Mouse (Mus musculus) sigmoid colon, adult 10 weeks (tissue): ENCODE measurements around the gene Gpr153. TPM values are rescaled to one million over a fixed set of nuclear protein-coding genes. Genes with fewer than 3 reads are reported as not detected.

Source experiments
- polyA plus RNA-seq: library from polyadenylated mRNA; stranded (reverse); fragments of 350-450 nt; fragmentation: Illumina TruSeq; extraction: RNeasy Lipid Tissue Mini Kit (QIAGEN cat#74804); gene quantifications from one replicate; pipeline ENCODE4 v1.2.3, GENCODE M21; 2014; ENCODE audit warnings: low read depth, low replicate concordance

Gpr153 gene
- 2.1 TPM for polyA plus RNA-seq

GRCm38 (mm10) chr4:152273621-152274236, at the start of gene Gpr153:
TSS of gene Gpr153 (plus strand) at chr4:152274232.

GRCm38 (mm10) chr4:152291562-152291961, 17.5 kb downstream of the Gpr153 start, which contains the start of gene Hes3:
TSS of gene Hes3 (minus strand) at chr4:152291662.

GRCm38 (mm10) chr4:152296874-152297861, 23.1 kb downstream of the Gpr153 start, which contains the start of gene Icmt:
TSS of gene Icmt (plus strand) at chr4:152297227.

DNA sequence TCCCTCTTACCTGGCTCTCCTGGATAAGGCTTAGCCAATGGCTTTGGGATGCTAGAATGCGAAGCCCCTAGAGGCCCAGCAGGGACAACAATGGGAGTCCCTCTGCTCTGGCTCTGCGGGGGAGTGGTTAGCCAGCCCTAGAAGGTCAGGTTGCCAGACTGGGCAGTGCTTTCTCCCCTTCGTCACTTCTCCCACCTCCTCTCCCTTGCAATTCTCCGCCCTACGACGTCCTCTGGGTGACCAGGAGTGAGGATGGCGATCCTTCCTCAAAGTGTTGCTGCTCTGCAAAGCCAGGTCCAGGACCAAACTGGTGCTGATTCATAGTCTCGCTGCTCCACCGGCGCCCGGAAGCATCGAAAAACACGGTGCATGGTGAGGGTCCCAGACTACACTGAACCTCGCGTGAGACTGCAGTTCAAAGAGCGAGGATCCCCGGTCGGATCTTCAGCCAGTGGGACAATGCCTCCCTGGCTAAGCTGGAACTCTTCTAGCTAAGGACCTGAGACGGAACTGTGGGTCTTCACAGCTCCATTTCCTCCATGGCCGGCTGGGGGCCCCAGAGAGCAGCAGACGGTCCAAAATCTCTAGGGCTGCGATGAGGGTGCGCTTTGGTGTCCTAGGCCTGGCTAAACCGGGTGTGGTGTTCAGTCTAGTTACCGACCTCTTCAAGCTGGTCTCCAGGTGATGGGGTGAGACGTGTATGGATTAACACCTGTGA, 44.6 kb downstream of the Gpr153 start, which contains the start of gene Rnf207:
Gene Rnf207, minus strand, starts transcription at position 477 of the 718 bp plus-strand sequence.

GRCm38 (mm10) chr4:152325574-152326411, 51.8 kb downstream of the Gpr153 start, which contains the start of gene Rpl22:
TSS of gene Rpl22 (plus strand) at chr4:152325742.

Other genes starting within 250 kb of the Gpr153 start
- 2.0 TPM for gene Zbtb48, start 246.6 kb upstream of the Gpr153 start, polyA plus RNA-seq
- gene Tas1r1, start 235.7 kb upstream of the Gpr153 start, polyA plus RNA-seq: not detected
- 11.6 TPM for gene Nol9, start 234.9 kb upstream of the Gpr153 start, polyA plus RNA-seq
- gene Plekhg5, start 201.7 kb upstream of the Gpr153 start, polyA plus RNA-seq: not detected
- gene Tnfrsf25, start 158.3 kb upstream of the Gpr153 start, polyA plus RNA-seq: not detected
- gene Espn, start 121.9 kb upstream of the Gpr153 start, polyA plus RNA-seq: 4.1 TPM
- 1.7 TPM for gene Hes2, start 115.4 kb upstream of the Gpr153 start, polyA plus RNA-seq
- gene Acot7, start 96.1 kb upstream of the Gpr153 start, polyA plus RNA-seq: 2.2 TPM
- gene Hes3, start 17.4 kb downstream of the Gpr153 start, polyA plus RNA-seq: not detected
- 9.4 TPM for gene Icmt, start 23.0 kb downstream of the Gpr153 start, polyA plus RNA-seq
- gene Rnf207, start 44.8 kb downstream of the Gpr153 start, polyA plus RNA-seq: 0.82 TPM
- 461 TPM for gene Rpl22, start 51.5 kb downstream of the Gpr153 start, polyA plus RNA-seq
- 0.09 TPM for gene Chd5, start 64.4 kb downstream of the Gpr153 start, polyA plus RNA-seq
- not detected for gene Nphp4, start 202.5 kb downstream of the Gpr153 start, polyA plus RNA-seq
- gene Kcnab2, start 203.6 kb downstream of the Gpr153 start, polyA plus RNA-seq: 0.85 TPM